Mouse (Mus musculus) cortical plate, adult 2 months (tissue): ENCODE data around the gene Ryr1.

Experiments used
- CTCF ChIP-seq: fragments of 200-500 bp; IDR thresholded peaks from 2 replicates; pipeline ENCODE4 v1.5.1; 2011; ENCODE audit warnings: mild to moderate bottlenecking, control low read depth, low read length; ENCODE audit not compliant: insufficient read depth; ENCODE audit errors: extremely low read depth
- POLR2A ChIP-seq: fragments of 200-500 bp; IDR thresholded peaks from 2 replicates; pipeline ENCODE4 v1.6.1; 2011; ENCODE audit warnings: mild to moderate bottlenecking, low read length, control low read depth; ENCODE audit not compliant: insufficient read depth; ENCODE audit errors: extremely low read depth

DNA sequence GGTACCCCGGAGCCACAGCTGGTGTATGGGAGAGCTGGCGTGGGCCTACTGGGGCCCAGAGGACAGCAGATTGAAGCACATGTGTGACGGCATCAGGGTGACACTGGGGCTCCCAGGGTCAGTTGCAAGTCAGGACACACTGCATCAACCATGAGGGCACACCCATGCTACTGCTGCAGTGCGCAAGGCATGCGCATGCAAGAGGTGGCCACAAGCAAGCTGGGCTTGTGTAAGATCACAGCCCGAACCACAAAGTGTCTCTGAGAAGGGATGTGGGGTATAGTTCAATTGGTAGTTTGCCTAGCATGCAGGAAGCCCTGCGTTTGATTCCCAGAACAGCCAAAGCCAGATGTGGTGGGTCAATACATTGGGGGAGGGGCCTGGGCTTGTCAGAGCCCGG is 101.5 kb downstream of the Ryr1 start:
- no peak for TF ChIP-seq POLR2A
- no peak for TF ChIP-seq CTCF
